In genomic region chr4:106542211-106542610, GRCm38 (mm10) we compare ENCODE assay signal across 22 mouse cellular contexts. TPM values are rescaled to one million over a fixed set of nuclear protein-coding genes. Genes with fewer than 3 reads are reported as not detected.
"Had no signal": no experiment of that assay in that cellular context is flagged by ENCODE, and none has a peak within 500 bp of the region (broad histone marks: within the 10 kb centered on the region; RNA-seq: fewer than 3 reads in every experiment).

No protein-coding gene starts in this region.

- H3K36me3 ChIP-seq: limb, embryonic 12.5 days; limb, embryonic 15.5 days; liver, embryonic 12.5 days; liver, embryonic 15.5 days; midbrain, embryonic 12.5 days; neural tube, embryonic 13.5 days had no signal

- DNase-seq: layer of hippocampus, postnatal 36 days; left cerebral cortex, postnatal 4 days; lung, adult 2 months; lung, postnatal 14 days; lung, postnatal 4 days; thymus, adult 18-20 months; thymus, postnatal 36 days had no signal

- H3K9ac ChIP-seq: limb, embryonic 12.5 days; limb, embryonic 15.5 days; liver, embryonic 12.5 days; liver, embryonic 15.5 days; midbrain, embryonic 12.5 days; neural tube, embryonic 13.5 days had no signal

- H3K4me3 ChIP-seq: limb, embryonic 12.5 days; limb, embryonic 15.5 days; liver, embryonic 12.5 days; liver, embryonic 15.5 days; midbrain, embryonic 12.5 days; myocyte; neural tube, embryonic 13.5 days had no signal

- ATAC-seq: hindbrain, postnatal 0 days; inflammation-experienced regulatory T-cells, adult 6 months; intestine, embryonic 16.5 days; liver, embryonic 12.5 days; midbrain, embryonic 16.5 days had no signal

- H3K4me1 ChIP-seq: limb, embryonic 12.5 days; limb, embryonic 15.5 days; liver, embryonic 12.5 days; midbrain, embryonic 12.5 days; neural tube, embryonic 13.5 days had no signal

- H3K9me3 ChIP-seq: limb, embryonic 12.5 days; limb, embryonic 15.5 days; liver, embryonic 12.5 days; liver, embryonic 15.5 days; midbrain, embryonic 12.5 days; neural tube, embryonic 13.5 days had no signal

- H3K27me3 ChIP-seq: limb, embryonic 15.5 days; liver, embryonic 12.5 days; midbrain, embryonic 12.5 days; neural tube, embryonic 13.5 days had no signal

- H3K27ac ChIP-seq: hindbrain, postnatal 0 days; limb, embryonic 12.5 days; limb, embryonic 15.5 days; liver, embryonic 12.5 days; liver, embryonic 15.5 days; midbrain, embryonic 12.5 days; neural tube, embryonic 13.5 days had no signal

- H3K4me2 ChIP-seq: limb, embryonic 12.5 days; limb, embryonic 15.5 days; liver, embryonic 12.5 days; liver, embryonic 15.5 days; midbrain, embryonic 12.5 days; neural tube, embryonic 13.5 days had no signal

RNA-seq across cellular contexts. Expression of gene Bsnd, which starts 50.1 kb away (rescaled TPM):
- polyA plus RNA-seq: hindbrain, postnatal 0 days; inflammation-experienced regulatory T-cells, adult 6 months; intestine, embryonic 16.5 days; large intestine, adult 2 months; limb, embryonic 12.5 days; limb, embryonic 15.5 days; liver, embryonic 12.5 days; liver, embryonic 15.5 days; lung, adult 2 months; lung, embryonic 16.5 days; midbrain, embryonic 12.5 days; midbrain, embryonic 16.5 days; myocyte; neural tube, embryonic 13.5 days; small intestine, adult 2 months; stomach, embryonic 16.5 days had no signal
